Mouse (Mus musculus) layer of hippocampus, adult 8-10 months (tissue): ENCODE measurements at regions not wholly inside any gene's neighbourhood (a gene's known extent, or its start where the extent isn't known, plus 50 kb on each side); places are given as distances from the start of the nearest gene placed in this dataset.
"Not testable (repeated sequence)": the region's sequence is repeated elsewhere in the genome, so short reads cannot be mapped to it uniquely, and the experiment has no call there.

Source experiments
- DNase-seq, 2 experiments: peaks; one replicate each; pipeline ENCODE4 v3.0.0; 2022; ENCODE audit warnings: low spot score in 2 of 2

DNA sequence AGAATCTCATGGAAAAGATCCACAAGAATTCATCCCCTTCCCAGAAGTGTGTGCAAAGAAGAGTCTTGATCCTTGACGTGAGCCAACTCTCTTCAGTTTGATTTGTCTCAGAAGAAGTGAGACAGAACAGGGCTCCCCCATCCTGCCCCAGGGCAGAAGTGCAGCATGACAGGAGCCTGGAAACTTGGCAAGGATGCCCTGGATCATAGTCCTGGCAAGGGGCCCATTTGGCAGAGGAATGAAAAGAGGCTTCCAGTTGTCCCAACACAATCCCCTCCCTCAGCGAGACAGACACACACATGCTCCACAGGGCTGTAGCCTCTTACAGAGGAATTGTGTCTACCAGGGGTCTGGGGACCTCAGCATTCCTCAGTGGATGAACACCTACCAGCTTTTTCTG is 102.7 kb downstream of the Ptpn20 start:
- peak in 1 of 2 experiments; percentile 27 for DNase-seq

DNA sequence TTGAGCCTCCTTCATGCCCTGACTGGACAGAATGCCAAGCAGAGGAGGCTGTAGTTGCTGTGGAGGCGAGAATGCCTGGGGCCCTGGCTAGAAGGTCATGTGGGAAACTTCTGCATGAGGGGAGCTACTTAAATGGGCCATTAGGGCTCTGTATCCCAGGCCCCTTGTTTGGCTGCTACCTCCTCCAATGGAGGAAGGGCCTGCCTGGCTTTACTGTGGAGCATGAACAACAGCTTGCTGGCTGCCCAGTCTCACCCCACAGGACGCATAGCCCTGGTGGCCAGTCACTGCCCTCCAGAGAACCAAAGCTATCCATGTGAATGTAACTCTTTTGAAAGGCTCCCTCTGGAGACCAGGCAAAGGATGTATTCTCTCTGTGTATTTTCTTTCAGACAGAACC is 105.2 kb downstream of the Ptpn20 start:
- DNase-seq: no peak

DNA sequence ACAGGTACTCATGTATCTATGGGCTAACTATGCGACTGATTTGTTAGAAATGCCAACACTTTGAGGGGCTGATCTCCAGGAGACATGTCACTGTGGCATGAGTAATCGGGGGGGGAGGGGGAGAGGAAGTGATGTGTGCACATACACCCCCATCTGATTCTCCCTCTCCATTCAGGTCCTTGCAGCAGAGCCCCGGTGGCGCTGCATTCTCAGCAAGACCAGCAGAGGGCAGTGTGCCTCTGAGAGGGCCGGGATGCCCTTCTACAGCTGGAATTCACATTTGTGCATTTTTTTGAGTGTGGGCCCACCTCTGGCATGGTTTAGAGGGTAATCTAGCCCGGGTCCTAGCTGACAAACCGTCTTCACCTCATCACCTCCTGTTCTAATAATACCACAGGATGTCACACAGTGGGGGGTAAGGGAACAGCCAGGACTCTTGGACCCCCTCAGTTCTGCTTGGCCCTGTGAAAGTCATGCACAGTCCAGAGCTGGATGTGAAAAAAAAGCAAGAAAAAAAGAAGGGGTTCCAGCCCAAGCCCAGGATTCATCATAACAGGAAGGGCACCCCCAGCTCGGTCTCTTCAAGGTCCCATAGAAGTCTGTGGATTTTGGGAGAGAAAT is 106.5 kb downstream of the Ptpn20 start:
- DNase-seq: peak; percentile 43 to 77

DNA sequence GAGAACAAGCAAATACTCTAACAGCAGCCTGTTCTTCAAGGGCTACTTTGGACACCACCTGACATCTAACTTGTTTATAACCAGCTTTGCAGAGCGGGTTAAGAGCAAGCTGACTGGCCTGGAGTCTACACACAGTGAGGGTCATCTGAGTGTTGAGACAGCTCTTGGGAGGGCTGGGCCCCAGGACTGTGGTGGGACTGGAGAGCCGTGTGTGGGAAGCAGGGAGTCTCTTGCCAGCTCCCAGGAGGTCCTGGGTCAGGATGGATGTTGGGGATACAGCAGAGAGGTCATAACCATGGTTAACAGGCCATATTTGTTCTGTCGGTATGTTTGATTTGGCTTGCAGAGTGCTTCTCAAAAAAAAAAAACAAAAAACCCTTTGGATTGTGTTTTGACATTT is 107.8 kb downstream of the Ptpn20 start:
- DNase-seq: no peak

DNA sequence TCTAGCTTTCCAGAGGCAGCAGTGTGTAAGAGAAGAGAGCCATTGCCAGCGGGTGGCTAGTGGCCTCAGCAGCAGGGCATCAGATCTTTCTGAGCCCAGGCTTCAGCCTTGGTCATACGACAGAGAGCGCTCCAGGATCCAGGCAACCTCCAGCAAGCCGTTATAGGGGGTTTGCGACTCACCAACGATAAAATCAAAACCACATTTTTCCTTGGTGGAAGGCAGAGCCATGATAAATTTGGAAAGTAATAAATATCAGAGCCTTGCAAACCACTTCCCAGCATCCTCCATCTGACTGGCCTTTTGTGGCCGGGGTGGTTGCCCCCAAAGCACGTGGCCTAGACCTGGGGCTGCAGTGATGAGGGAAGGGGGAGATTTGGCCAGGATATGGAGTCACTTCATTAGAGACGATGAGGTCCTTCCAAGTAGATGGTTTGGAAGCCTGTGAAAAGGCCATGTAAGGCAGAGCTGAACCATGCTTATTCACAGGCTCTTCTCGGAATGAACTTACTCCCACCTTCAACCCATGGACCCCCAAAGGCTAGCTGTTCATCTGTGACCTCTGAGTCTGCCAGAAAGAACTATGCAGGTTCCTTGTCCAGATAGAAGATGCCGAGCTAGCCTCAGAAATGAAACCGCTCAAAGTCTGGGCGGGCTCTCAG is 110.9 kb downstream of the Ptpn20 start:
- no peak for DNase-seq

DNA sequence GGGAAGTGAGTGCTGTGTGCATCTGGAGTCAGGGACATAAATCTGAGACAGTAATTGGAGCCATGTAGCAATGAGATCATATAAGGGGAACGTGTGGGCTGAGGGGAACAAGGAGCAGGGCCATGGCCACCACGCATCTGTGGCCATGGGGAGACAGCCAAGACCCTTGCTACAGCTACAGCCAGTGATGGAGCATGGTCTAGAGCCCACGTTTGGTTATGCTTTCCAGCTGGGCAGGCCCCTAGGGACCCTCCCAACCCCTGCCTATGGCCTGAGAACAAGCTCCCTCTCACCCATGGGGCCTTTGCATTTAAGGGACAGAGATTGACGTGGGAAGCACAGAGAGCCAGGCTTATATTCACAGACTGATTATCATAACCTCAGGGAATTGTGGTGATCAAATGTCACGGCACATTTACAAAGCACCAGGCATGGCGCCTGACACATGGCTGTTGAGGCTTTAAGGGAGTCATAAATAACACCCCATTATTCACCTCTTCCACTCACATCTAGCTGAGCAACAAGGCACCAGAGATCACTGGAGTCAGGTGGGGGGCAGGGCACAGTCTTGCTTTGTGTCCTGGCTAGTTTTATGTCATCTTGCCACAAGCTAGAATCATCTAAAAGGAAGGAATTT is 118.8 kb downstream of the Ptpn20 start:
- DNase-seq: no peak

DNA sequence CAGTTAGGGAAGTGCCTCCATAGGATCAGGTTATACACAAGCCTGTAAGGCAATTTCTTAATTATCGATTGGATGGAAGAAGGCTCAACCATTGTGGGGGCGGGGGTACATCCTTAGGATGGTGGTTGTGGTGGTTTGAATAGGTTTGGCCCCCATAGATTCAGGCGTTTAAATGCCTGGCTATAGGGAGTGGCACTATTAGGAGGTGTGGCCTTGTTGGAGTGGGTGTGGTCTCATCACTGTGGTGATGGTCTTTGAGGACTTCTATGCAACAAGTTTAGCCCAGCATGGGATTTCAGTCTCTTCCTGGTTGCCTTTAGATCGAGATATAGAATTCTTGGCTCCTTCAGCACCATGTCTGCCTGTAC is 119.3 kb downstream of the Ptpn20 start:
- no peak for DNase-seq

DNA sequence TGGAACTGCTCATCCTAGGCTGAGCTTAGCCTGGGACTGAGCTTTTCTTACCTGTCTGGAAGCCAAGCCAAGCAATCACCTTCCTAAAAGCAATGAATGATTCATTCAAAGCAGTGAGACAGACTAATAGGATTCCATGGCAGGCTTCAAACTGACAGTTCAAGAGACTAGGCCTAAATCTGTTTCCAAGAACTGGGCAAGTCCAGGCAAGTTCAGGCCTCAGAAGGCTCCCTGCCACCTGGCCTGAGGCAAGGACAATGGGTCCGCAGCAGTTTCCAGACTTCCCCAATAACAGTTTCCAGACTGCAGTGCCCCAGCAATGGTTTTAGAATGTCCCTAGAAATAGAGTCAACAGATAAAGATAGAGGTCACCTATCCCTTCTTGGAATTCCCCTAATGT is 123.5 kb downstream of the Ptpn20 start:
- DNase-seq: no peak

DNA sequence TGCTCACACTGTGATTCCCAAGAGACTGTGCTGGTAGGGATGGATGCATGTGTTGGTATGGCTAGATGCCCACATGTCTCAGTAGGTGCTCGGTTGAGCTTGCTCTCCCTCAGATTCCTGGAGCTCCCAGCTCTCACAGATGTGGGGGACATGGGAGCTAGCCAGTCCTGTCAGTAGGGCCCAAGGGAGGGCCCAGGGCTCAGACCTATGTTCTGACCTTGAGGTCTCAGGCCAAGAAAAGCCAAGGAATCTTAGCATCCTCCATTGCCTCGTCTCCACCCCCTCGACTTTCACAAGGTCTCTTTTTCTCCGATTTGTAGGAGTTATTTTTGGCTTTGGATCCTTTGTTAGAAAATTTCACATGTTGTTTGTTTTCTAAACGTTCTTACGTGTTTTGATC is 130.6 kb downstream of the Ptpn20 start:
- no peak for DNase-seq

DNA sequence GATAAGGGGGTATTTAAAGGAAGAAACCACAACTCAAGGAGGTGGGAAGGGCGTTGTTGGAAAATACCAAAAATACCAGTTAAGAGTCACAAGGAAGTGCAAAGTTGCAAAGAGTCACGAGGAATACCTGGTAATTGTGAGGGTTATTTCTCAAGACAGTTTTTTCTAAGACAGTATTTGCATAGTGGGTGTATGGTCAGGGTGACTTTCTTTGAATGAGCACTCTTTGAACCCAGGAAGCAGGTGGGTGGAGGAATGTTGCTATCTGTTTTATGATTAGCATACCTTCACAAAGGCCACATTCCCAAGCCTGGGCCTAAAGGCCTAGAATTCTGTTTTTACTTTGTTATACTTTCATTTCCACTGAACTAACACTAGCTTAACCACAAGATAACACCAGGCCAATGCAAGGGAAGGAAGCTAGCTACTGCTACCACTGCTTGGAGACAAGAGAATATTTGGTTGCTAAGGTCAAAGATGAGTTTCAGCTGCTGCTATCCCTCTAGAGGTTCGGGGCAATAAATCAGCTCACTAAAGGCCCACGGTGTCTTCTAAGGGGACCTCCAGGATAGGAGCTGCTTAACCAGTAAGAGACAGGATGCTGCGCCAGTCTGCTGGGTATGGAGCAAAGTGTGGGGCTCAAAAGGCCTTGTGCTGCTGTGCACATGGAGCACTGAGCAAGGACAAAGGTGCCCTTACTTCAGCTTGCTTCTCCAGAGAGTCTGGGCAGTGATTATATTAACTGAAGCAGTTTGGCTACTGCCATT is 133.6 kb downstream of the Ptpn20 start:
- not testable (repeated sequence) for DNase-seq

DNA sequence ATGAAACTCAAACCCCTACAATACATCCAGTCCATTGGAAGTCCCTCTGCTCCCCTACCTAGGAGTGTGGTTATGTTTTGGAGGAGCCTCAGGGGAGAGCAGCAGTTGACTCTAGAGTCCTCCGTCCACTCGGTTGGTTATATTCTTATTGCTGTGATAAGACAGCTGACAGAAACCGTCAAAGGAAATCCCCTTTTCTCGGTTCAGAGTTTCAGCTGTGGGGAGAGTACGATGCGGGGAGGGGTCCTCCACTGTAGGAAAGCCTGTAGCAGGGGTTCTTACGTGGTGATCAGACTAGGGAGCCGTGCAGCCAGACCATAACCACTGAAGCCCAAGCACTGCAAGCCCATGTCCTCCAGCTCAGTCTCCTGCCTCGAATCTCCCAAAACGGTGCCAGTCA is 137.5 kb downstream of the Ptpn20 start:
- DNase-seq: no peak

DNA sequence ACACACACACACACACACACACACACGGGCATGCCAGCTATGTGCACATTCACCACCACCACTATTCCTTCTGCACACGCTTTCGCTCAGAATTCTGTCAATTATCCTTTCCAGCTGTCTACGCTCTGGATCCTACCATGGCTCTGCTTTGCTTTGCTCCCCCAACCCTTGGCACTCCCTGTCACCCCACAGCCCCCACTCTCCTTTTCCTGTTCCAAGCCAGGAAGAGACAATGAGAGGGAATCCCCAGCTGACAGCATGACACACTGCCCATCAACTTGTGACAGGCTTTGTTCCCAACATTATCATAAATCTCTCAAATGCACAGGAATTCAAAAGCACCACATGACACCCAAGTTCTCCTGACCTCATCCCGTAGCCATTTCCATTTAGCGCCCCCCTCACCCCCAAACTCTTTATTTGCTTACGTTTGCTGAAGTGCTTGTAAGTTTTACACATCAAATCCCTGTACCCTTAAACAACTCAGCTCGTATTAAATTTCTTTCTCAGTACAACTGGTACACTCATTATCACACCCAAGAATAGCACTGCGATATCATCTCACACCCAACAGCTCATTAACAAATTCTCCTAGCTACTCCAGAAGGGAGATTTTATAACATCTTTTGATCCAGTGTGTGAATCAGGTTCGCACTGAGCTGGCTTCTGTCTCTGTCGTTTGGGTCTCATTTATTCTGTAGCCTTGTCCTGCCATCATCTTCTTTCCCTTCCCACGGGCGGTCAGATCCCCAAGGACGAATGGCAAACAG is 140.3 kb downstream of the Ptpn20 start:
- no peak for DNase-seq

DNA sequence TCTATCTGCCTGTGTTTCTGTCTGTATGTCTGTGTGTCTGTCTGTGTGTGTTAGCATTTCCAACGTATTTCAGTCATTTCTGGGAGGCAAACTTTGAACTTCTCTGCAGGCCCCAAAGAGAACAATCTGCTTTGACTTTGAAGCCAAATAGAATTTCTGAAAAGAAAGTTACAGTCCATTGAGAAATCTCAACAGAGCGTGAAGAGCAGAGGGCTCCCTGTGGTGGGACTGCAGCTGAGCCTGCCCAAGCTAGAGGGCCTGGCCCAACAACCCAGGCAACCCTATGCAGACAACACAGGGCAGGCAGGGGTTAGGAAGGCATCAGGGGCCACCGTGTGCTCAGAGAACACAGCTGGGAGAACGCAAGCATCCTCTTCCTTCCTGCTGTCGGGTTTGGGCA is 143.7 kb downstream of the Ptpn20 start:
- no peak for DNase-seq

DNA sequence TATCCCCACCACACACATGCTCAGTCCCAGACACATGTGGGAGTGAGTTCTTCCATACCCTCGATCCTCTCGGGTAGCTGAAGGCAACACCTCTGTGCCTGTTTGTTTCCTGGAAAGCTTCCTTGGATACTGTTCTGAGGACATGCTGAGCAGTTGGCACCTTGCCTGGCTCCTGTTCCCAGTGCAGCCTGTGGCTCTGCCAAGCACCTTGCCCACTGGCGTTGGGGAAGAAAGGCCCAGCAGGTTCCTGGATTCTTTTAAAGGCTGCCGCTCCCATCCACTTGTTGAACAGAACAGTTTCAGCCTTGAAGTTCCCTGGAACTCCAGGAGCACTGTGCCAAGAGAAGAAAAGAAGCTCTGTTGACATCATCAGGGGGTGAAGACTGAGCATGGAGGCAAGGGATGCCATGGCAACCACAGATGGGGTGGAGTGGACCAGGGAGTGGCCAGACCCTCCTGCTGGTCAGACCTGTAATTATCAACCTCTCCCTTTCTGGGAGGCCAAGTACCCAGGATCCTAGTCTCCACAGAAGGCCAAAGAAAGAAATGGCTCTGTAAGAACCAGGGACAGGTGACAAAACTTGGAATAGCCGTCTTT is 145.5 kb downstream of the Ptpn20 start:
- peak; percentile 47 to 51 for DNase-seq

DNA sequence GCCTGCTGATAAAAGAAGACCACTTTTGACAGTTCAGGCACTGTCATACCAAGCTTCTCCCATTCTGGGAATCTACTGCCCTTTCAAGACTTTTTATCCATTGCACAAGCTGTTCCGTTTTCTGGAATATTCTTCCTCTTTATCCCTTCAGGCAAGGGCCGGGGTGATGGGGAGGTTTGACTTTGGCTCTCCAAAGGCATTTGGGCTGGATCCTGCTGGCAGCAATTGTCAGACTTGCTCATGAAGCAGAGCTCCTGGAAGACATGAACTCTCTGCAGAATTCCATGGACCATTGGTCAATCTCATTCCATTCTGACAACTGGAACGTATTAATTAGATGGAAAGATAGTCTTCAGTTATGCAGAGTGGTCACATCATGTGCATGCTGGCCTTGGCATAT is 146.6 kb downstream of the Ptpn20 start:
- DNase-seq: no peak

DNA sequence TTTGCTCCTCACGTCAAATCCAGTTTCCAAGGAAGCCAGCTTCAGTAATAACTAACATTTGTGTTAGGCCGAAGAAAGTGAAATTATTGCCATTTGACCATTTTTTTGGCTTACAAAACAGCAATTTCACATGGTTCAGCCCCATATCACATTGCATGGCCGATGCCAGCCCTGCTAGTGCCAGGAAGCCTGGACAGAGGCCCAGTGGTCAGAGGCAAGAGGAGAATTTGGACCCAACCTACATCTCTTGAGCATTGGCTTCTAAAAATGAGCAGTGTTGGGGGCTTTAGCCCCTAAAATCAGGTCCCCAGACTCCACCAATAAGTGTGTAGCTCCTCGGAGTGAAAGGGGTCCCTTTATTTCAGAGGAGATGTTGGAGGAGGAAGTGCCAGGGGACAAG is 157.2 kb downstream of the Ptpn20 start:
- DNase-seq: no peak

DNA sequence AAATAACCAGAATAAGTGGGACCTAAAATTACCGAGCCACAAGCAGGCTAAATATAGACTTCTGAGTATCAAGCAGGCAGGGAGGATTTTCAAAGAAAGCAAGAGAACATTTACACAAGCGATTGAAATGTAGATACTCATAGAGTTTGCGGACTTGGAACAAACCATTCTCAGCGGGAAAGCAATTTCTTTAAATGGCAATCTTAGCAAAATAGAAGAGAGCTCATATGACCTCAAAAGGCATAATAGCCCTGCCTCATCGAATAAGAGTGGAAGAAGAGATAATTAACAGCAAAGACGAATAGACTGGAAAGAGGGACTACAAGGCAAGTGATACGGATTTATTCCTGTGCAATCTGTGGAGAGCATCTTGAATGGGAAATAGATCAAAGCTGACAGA is 163.7 kb upstream of the Gdf10 start:
- no peak for DNase-seq

DNA sequence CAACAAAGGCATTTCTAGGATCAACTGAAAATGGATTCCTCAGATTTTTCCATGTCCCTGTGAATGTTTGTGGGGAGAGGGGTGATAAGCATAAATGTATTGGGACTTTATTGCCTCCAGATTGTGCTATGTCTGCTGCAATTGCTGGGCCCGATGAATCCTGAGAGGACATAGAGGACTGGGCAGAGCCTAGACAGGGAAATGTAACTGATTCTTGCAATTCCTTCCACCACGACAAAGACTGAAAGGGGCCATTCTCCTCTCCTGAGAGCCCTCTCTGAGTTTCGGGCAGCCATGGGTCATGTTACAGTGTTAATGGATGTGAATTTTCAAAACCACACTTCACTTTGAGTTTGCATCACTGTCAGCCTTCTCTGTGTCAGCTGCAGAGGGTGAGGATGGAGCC is 159.7 kb upstream of the Gdf10 start:
- DNase-seq: no peak

DNA sequence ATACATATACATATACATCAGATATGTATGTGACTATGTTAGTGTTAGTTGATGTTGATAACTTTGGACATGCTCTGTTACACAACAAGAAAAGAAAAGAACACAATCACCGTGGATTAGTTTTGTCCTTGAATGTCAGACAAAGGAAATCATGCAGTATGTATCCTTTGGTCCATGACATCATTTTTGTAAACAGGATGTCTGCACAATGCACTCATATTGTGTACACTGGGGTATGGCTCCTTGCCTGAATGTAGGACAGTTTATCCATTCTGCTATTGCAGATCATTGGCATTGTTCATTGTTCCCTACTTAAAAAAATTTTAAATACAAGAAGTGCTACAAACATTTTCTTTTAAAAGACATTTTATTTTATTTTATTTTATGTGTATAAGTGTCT is 157.6 kb upstream of the Gdf10 start:
- no peak for DNase-seq

DNA sequence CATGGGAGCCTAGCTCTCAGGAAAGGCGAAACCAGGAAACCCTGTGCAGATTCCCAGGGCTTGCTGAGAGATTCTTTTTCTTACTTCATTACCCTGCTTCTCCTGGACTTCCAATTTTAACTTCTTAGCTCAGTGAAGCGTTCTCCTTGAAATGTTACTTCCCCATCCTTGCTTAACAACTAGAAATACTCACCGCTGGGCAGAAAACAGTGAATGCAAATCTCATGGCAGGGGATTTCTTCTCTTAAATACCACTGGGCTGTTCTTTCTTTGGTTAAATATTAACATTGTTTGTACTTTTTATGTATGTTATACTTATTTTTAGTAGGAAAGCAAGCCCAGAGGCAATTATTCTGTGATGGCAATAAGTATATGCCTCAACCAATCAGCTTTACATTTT is 151.0 kb upstream of the Gdf10 start:
- DNase-seq: no peak

DNA sequence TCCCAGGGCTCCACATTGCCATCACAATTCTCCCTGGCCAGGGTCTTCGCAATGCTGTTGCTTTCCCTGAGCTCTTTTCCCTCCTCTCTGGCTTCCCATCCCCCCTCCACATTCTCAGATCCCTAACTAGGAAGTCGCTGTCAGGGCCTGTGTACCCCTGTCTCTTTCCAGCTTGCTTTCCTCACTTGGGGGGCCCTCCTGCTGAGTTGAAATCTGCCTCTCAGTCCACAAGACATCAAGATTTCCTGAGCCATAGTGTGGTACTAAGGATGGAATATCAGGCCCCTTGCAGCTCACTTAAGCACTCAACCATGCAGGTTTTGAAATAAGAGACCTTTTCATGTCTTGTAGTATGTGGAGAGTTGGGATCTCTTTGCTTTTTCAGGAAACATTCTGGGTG is 133.8 kb upstream of the Gdf10 start:
- no peak for DNase-seq
